Mouse (Mus musculus) liver, adult 2 months (tissue): ENCODE results near the gene Fbxl12. TPM values are rescaled to one million over a fixed set of nuclear protein-coding genes. Genes with fewer than 3 reads are reported as not detected.

ENCODE experiments used
- DNase-seq: peaks from one replicate; pipeline ENCODE4 v3.0.0-alpha.2; 2011; ENCODE audit warnings: low read depth, low spot score; ENCODE audit errors: extremely low read depth
- H3K27ac ChIP-seq: fragments of 200-500 bp; replicated peaks from 2 replicates; pipeline ENCODE4 v1.5.1; 2012; ENCODE audit warnings: low read depth, mild to moderate bottlenecking, control low read depth, inconsistent platforms, low read length; ENCODE audit not compliant: insufficient read depth
- H3K27me3 ChIP-seq: fragments of 200-500 bp; 2 replicates; pipeline ENCODE4 v1.6.1; 2012; ENCODE audit warnings: mild to moderate bottlenecking, moderate library complexity, low read length, inconsistent platforms; ENCODE audit not compliant: control insufficient read depth, insufficient read depth
- H3K36me3 ChIP-seq: fragments of 200-500 bp; 2 replicates; pipeline ENCODE4 v1.6.1; 2012; ENCODE audit warnings: low read length, inconsistent platforms; ENCODE audit not compliant: control insufficient read depth, insufficient read depth
- H3K4me1 ChIP-seq: fragments of 200-500 bp; 2 replicates; pipeline ENCODE4 v1.6.1; 2011; ENCODE audit warnings: low read length; ENCODE audit not compliant: control insufficient read depth, insufficient read depth
- H3K4me3 ChIP-seq: fragments of 200-500 bp; 2 replicates; pipeline ENCODE4 v1.5.1; 2011; ENCODE audit warnings: low read depth, mild to moderate bottlenecking, control low read depth, low read length, moderate library complexity; ENCODE audit not compliant: insufficient read depth
- H3K79me2 ChIP-seq: fragments of 200-500 bp; 2 replicates; pipeline ENCODE4 v1.6.1; 2012; ENCODE audit warnings: inconsistent platforms, mild to moderate bottlenecking, low read length, moderate library complexity; ENCODE audit not compliant: control insufficient read depth, insufficient read depth
- H3K9ac ChIP-seq: fragments of 200-500 bp; 2 replicates; pipeline ENCODE4 v1.6.1; 2012; ENCODE audit warnings: low read depth, mild to moderate bottlenecking, control low read depth, inconsistent platforms, low read length
- CTCF ChIP-seq: fragments of 200-500 bp; IDR thresholded peaks from 2 replicates; pipeline ENCODE4 v1.5.1; 2011; ENCODE audit warnings: low read depth, low read length, control low read depth
- POLR2A ChIP-seq: fragments of 200-500 bp; IDR thresholded peaks from 2 replicates; pipeline ENCODE4 v1.6.1; 2011; ENCODE audit warnings: low read length, control low read depth; ENCODE audit not compliant: insufficient read depth; ENCODE audit errors: extremely low read depth
- polyA plus RNA-seq: library from polyadenylated mRNA; depleted of rRNA; stranded (reverse); fragments of >200 nt; gene quantifications from 2 replicates; pipeline ENCODE4 v1.2.3, GENCODE M21; 2012; rRNA removed
- total RNA-seq: library from RNA; depleted of rRNA; stranded (reverse); fragments of >200 nt; gene quantifications from 2 replicates; pipeline ENCODE4 v1.2.3, GENCODE M21; 2014; rRNA removed

Fbxl12 gene
- total and polyA plus RNA-seq, 2 experiments, result 2.8 to 16.2 TPM

DNA sequence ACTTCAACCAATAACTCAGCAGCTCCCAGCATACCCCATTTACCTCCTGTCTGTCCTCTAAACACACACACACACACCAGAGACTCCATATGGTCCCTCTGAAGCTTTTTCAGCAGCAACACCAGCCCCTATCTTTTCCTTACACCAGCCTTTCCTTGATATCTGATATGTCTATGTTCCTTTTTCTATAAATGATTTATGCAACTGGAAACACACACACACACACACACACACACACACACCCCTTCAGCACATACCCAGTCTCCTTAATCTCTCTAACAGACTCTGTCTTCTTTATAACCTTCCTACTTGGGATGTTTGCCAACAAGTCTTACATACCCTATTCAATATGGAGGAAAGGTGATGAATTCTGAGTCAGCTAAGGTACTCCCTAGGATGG is 73.5 kb downstream of the Fbxl12 start:
- Histone ChIP-seq H3K27me3 (no peaks in the 10 kb centered on the region), H3K27ac (no peak overlapping the region), H3K79me2 (no peaks in the 10 kb centered on the region), H3K9ac (no peak overlapping the region), H3K36me3 (no peaks in the 10 kb centered on the region), H3K4me1 (no peaks in the 10 kb centered on the region), H3K4me3 (no peak overlapping the region)
- DNase-seq, result no peak
- TF ChIP-seq CTCF, result no peak
- TF ChIP-seq POLR2A, result no peak

Other genes starting within 250 kb of the Fbxl12 start
- gene Zfp26, start 184.6 kb downstream of the Fbxl12 start, total RNA-seq, result 8.2 and 8.8 TPM in 2 replicates
- 0.70 and 1.1 TPM in 2 replicates for gene Zfp26, start 184.6 kb downstream of the Fbxl12 start, polyA plus RNA-seq
- 8.9 and 10.3 TPM in 2 replicates for gene Zfp426, start 152.0 kb downstream of the Fbxl12 start, total RNA-seq
- 2.4 and 2.8 TPM in 2 replicates for gene Zfp426, start 152.0 kb downstream of the Fbxl12 start, polyA plus RNA-seq
- gene Zfp266, start 123.3 kb downstream of the Fbxl12 start, total RNA-seq, result 24.3 and 28.6 TPM in 2 replicates
- 2.7 and 3.0 TPM in 2 replicates for gene Zfp266, start 123.3 kb downstream of the Fbxl12 start, polyA plus RNA-seq
- 2.7 and 4.3 TPM in 2 replicates for gene Zfp846, start 63.5 kb downstream of the Fbxl12 start, total RNA-seq
- gene Zfp846, start 63.5 kb downstream of the Fbxl12 start, polyA plus RNA-seq, result 0.61 and 1.5 TPM in 2 replicates
- gene Ubl5, start 1.9 kb downstream of the Fbxl12 start, total RNA-seq, result 63.5 and 72.7 TPM in 2 replicates
- 261 and 273 TPM in 2 replicates for gene Ubl5, start 1.9 kb downstream of the Fbxl12 start, polyA plus RNA-seq
- 7.4 and 8.1 TPM in 2 replicates for gene Pin1, start 7.3 kb upstream of the Fbxl12 start, total RNA-seq
- gene Pin1, start 7.3 kb upstream of the Fbxl12 start, polyA plus RNA-seq, result 9.0 and 9.5 TPM in 2 replicates
- 0.09 and 0.34 TPM in 2 replicates for gene Olfm2, start 101.6 kb upstream of the Fbxl12 start, total RNA-seq
- gene Olfm2, start 101.6 kb upstream of the Fbxl12 start, polyA plus RNA-seq, result 0.14 and 0.72 TPM in 2 replicates
- gene Col5a3, start 170.3 kb upstream of the Fbxl12 start, total RNA-seq, result 0.83 and 2.1 TPM in 2 replicates
- gene Col5a3, start 170.3 kb upstream of the Fbxl12 start, polyA plus RNA-seq, result 2.9 and 6.4 TPM in 2 replicates
- not detected in 2 replicates for gene Rdh8, start 173.7 kb upstream of the Fbxl12 start, total RNA-seq
- not detected in 2 replicates for gene Rdh8, start 173.7 kb upstream of the Fbxl12 start, polyA plus RNA-seq
- gene A230050P20Rik, start 223.9 kb upstream of the Fbxl12 start, total RNA-seq, result 14.8 and 17.1 TPM in 2 replicates
- 112 and 186 TPM in 2 replicates for gene A230050P20Rik, start 223.9 kb upstream of the Fbxl12 start, polyA plus RNA-seq
- gene Angptl6, start 235.0 kb upstream of the Fbxl12 start, total RNA-seq, result 17.6 and 27.9 TPM in 2 replicates
- 44.1 and 47.4 TPM in 2 replicates for gene Angptl6, start 235.0 kb upstream of the Fbxl12 start, polyA plus RNA-seq
- gene Ppan, start 243.4 kb upstream of the Fbxl12 start, total RNA-seq, result 6.5 and 12.5 TPM in 2 replicates
- gene Ppan, start 243.4 kb upstream of the Fbxl12 start, polyA plus RNA-seq, result 32.6 and 69.6 TPM in 2 replicates